Mouse (Mus musculus): Measurements from ENCODE around the gene Coq8b. TPM values are rescaled to one million over a fixed set of nuclear protein-coding genes. Genes with fewer than 3 reads are reported as not detected.
A peak's percentile ranks its signal among the peaks of the same experiment; 100 is the strongest.

The Coq8b gene
- polyA plus RNA-seq, 1 experiment from 2014 or later, result 25.5 TPM

- 97% methylated on average over 8 of the region's 8 CpGs for WGBS
- Histone ChIP-seq H3K27ac (no peak overlapping the region), H3K4me3 (replicated peaks) (no peak overlapping the region), H3K4me2 (replicated peaks) (no peak overlapping the region), H3K36me3 (peaks cover 72% of the 10 kb centered on the region), H3K9me3 (no peaks in the 10 kb centered on the region), H3K4me1 (replicated peaks) (no peaks in the 10 kb centered on the region), H3K27me3 (no peaks in the 10 kb centered on the region), H3K9ac (replicated peaks) (no peak overlapping the region)
- ATAC-seq, result no peak
Observed at GRCm38 (mm10) chr7:27203730-27204449, 28.9 kb upstream of the Coq8b start.

DNA sequence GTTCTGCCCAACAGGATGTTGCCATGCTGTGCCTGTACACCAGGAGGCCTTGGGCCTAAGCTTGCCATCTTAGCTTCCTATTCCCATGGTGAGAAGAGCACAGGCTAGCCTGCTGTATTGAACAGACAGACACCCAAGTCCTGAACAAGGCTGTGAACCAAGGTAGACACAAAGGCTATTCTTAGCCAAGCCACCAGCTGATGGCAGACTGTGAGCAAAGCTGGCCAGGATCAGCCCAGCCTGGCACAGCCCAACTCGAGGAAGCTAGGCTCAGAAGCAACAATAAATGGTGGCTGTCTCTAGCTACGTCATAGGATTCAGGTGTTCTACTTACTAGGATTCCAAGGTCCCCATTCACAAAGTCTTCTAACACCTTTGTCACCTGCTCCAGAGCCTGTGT is 20.2 kb upstream of the Coq8b start:
- ATAC-seq, result no peak
- Histone ChIP-seq H3K27ac (no peak overlapping the region), H3K36me3 (peaks cover 92% of the 10 kb centered on the region), H3K9me3 (no peaks in the 10 kb centered on the region), H3K4me1 (replicated peaks) (no peaks in the 10 kb centered on the region), H3K4me2 (replicated peaks) (no peak overlapping the region), H3K4me3 (replicated peaks) (no peak overlapping the region), H3K9ac (replicated peaks) (no peak overlapping the region), H3K27me3 (no peaks in the 10 kb centered on the region)
- 89% methylated on average over 2 of the region's 2 CpGs for WGBS

- no peak for ATAC-seq
- H3K4me3 ChIP-seq (replicated peaks), result no peak overlapping the region
- no peak overlapping the region for H3K4me2 ChIP-seq (replicated peaks)
- no peak overlapping the region for H3K27ac ChIP-seq
- 84% methylated on average over 7 of the region's 7 CpGs for WGBS
- H3K9ac ChIP-seq (replicated peaks), result no peak overlapping the region
- H3K9me3 ChIP-seq, result no peaks in the 10 kb centered on the region
- H3K36me3 ChIP-seq, result peaks cover 64% of the 10 kb centered on the region
- H3K4me1 ChIP-seq (replicated peaks), result peaks cover 7% of the 10 kb centered on the region
- H3K27me3 ChIP-seq, result no peaks in the 10 kb centered on the region
Observed at GRCm38 (mm10) chr7:27218586-27218985, 14.2 kb upstream of the Coq8b start.

- Histone ChIP-seq H3K4me2 (replicated peaks) (no peak overlapping the region), H3K9ac (replicated peaks) (no peak overlapping the region), H3K27me3 (no peaks in the 10 kb centered on the region), H3K27ac (no peak overlapping the region), H3K4me1 (replicated peaks) (peaks cover 21% of the 10 kb centered on the region), H3K4me3 (replicated peaks) (no peak overlapping the region), H3K36me3 (peaks cover 55% of the 10 kb centered on the region), H3K9me3 (no peaks in the 10 kb centered on the region)
- no peak for ATAC-seq
- WGBS, result 75% methylated on average over 11 of the region's 11 CpGs
Observed at GRCm38 (mm10) chr7:27219937-27220336, 12.9 kb upstream of the Coq8b start.

GRCm38 (mm10) chr7:27221939-27222338 is 10.9 kb upstream of the Coq8b start:
- H3K4me3 ChIP-seq (replicated peaks), result no peak overlapping the region
- no peaks in the 10 kb centered on the region for H3K27me3 ChIP-seq
- 0 out of 2 replicates have a peak overlapping the region, but pooled peaks have one; percentile 14 for H3K9ac ChIP-seq (replicated peaks)
- no peaks in the 10 kb centered on the region for H3K9me3 ChIP-seq
- H3K36me3 ChIP-seq, result peaks cover 38% of the 10 kb centered on the region
- no peak overlapping the region for H3K27ac ChIP-seq
- no peak for ATAC-seq
- WGBS, result 90% methylated on average over 6 of the region's 6 CpGs
- H3K4me2 ChIP-seq (replicated peaks), result no peak overlapping the region
- peaks cover 41% of the 10 kb centered on the region for H3K4me1 ChIP-seq (replicated peaks)

- no peak overlapping the region for H3K27ac ChIP-seq
- peaks cover 33% of the 10 kb centered on the region for H3K36me3 ChIP-seq
- H3K27me3 ChIP-seq, result no peaks in the 10 kb centered on the region
- no peak overlapping the region for H3K9ac ChIP-seq (replicated peaks)
- no peaks in the 10 kb centered on the region for H3K9me3 ChIP-seq
- no peak overlapping the region for H3K4me2 ChIP-seq (replicated peaks)
- peaks cover 47% of the 10 kb centered on the region for H3K4me1 ChIP-seq (replicated peaks)
- 88% methylated on average over 1 of the region's 1 CpGs for WGBS
- no peak overlapping the region for H3K4me3 ChIP-seq (replicated peaks)
- no peak for ATAC-seq
Observed at GRCm38 (mm10) chr7:27222538-27222937, 10.3 kb upstream of the Coq8b start.

GRCm38 (mm10) chr7:27224877-27225575 is 7.8 kb upstream of the Coq8b start:
- H3K9ac ChIP-seq (replicated peaks), result peak overlapping the region; percentile 94
- no peak overlapping the region for H3K27ac ChIP-seq
- H3K36me3 ChIP-seq, result peaks cover 12% of the 10 kb centered on the region
- H3K4me2 ChIP-seq (replicated peaks), result peak overlapping the region; percentile 90
- 80% methylated on average over 11 of the region's 11 CpGs for WGBS
- no peaks in the 10 kb centered on the region for H3K27me3 ChIP-seq
- no peaks in the 10 kb centered on the region for H3K9me3 ChIP-seq
- peaks cover 55% of the 10 kb centered on the region for H3K4me1 ChIP-seq (replicated peaks)
- peak overlapping the region; percentile 89 for H3K4me3 ChIP-seq (replicated peaks)
- no peak for ATAC-seq

- H3K4me3 ChIP-seq (replicated peaks), result peak overlapping the region; percentile 89
- WGBS, result 33% methylated on average over 9 of the region's 9 CpGs
- peak overlapping the region; percentile 94 for H3K9ac ChIP-seq (replicated peaks)
- no peaks in the 10 kb centered on the region for H3K36me3 ChIP-seq
- peaks cover 59% of the 10 kb centered on the region for H3K4me1 ChIP-seq (replicated peaks)
- H3K9me3 ChIP-seq, result no peaks in the 10 kb centered on the region
- H3K27ac ChIP-seq, result no peak overlapping the region
- H3K4me2 ChIP-seq (replicated peaks), result peak overlapping the region; percentile 90
- ATAC-seq, result no peak
- H3K27me3 ChIP-seq, result no peaks in the 10 kb centered on the region
Observed at GRCm38 (mm10) chr7:27227276-27227675, 5.5 kb upstream of the Coq8b start.

DNA sequence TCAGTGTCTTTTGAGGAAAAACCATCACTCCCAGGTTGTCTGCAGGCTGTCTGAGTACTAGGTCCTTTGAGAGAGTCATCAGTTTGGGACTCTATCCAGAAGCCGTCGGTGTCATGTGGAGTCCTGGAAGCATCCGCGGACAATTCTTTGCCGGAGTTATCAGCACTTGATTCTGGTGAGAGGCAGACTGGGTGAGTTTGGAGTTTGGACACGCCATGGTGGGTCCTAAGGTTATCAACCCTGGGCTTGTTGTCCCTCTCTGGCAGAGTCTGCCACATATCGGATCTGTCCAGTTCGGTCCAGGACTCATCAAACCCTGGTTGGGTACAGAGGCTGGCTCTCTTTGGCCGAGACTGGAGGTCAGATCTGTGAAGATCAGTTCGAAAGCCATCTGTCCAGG is 5.1 kb upstream of the Coq8b start:
- Histone ChIP-seq H3K4me2 (replicated peaks) (peak overlapping the region; percentile 90), H3K27me3 (no peaks in the 10 kb centered on the region), H3K4me1 (replicated peaks) (peaks cover 59% of the 10 kb centered on the region), H3K27ac (peak overlapping the region; percentile 87), H3K9me3 (no peaks in the 10 kb centered on the region), H3K9ac (replicated peaks) (peak overlapping the region; percentile 94), H3K36me3 (no peaks in the 10 kb centered on the region), H3K4me3 (replicated peaks) (peak overlapping the region; percentile 89)
- no peak; the same call in 1 of the 2 replicates for ATAC-seq
- WGBS, result 3% methylated on average over 10 of the region's 10 CpGs

GRCm38 (mm10) chr7:27228281-27228821 is 4.5 kb upstream of the Coq8b start, which contains the start of gene Itpkc:
Itpkc (minus strand) TSS chr7:27228661.
- 1% methylated on average over 49 of the region's 49 CpGs for WGBS

DNA sequence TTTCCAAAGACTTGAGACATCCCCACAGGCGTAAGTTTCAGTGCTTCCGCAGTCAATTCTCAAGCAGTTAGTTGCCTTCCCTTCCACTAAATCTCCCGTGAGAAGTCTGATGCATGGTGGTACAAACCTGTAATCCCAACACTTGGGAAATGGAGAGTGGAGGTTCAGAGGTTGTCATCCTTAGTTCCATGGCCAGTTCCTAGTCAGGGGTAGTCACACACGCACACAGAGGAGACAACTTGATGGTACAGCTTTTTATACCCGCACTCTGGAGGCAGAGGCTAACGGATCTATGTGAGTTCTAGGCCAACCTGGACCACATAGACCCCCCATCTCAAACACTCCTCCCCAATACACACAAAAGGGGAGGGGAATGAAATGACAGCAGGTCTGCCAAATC is 4.0 kb upstream of the Coq8b start:
- Histone ChIP-seq H3K27ac (peak overlapping the region; percentile 87), H3K27me3 (no peaks in the 10 kb centered on the region), H3K9me3 (no peaks in the 10 kb centered on the region), H3K36me3 (no peaks in the 10 kb centered on the region), H3K4me1 (replicated peaks) (peaks cover 56% of the 10 kb centered on the region), H3K4me2 (replicated peaks) (peak overlapping the region; percentile 90), H3K4me3 (replicated peaks) (peak overlapping the region; percentile 89), H3K9ac (replicated peaks) (peak overlapping the region; percentile 94)
- WGBS, result 15% methylated on average over 6 of the region's 6 CpGs
- ATAC-seq, result no peak

More at GRCm38 (mm10) chr7:27228281-27228821, 4.5 kb upstream of the Coq8b start, which contains the start of gene Itpkc:
- H3K27ac ChIP-seq, result peak within 1 kb of the TSS; percentile 87
- peak; percentile 78 for ATAC-seq
- peaks cover 56% of the 10 kb centered on the region for H3K4me1 ChIP-seq (replicated peaks)
- H3K9me3 ChIP-seq, result no peaks in the 10 kb centered on the region
- H3K9ac ChIP-seq (replicated peaks), result peak within 1 kb of the TSS; percentile 94
- no peaks in the 10 kb centered on the region for H3K36me3 ChIP-seq
- H3K4me3 ChIP-seq (replicated peaks), result peak within 1 kb of the TSS; percentile 89
- H3K4me2 ChIP-seq (replicated peaks), result peak within 1 kb of the TSS; percentile 90
- no peaks in the 10 kb centered on the region for H3K27me3 ChIP-seq

DNA sequence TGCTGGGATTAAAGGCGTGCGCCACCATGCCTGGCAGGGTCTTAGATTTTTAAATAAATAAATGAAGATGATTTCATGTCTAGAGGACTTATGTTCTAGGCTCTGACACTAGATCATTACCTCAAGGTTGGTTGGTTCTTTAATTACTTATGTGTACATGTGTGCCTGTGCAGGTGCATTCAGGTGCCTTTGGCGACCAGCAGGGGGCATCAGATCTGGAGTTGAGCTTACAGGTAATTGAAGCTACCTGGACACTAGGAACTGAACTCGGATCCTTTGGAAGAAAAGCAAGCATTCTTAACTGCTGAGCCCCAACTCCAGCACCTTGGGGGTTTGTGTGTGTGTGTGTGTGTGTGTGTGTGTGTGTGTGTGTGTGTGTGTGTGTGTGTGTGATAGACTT is 2.0 kb upstream of the Coq8b start:
- no peak for ATAC-seq
- Histone ChIP-seq H3K4me2 (replicated peaks) (no peak overlapping the region), H3K4me3 (replicated peaks) (no peak overlapping the region), H3K9ac (replicated peaks) (no peak overlapping the region), H3K9me3 (no peaks in the 10 kb centered on the region), H3K27ac (no peak overlapping the region), H3K27me3 (no peaks in the 10 kb centered on the region), H3K4me1 (replicated peaks) (peaks cover 41% of the 10 kb centered on the region), H3K36me3 (no peaks in the 10 kb centered on the region)
- WGBS, result 76% methylated on average over 4 of the region's 4 CpGs
